Mouse (Mus musculus): ENCODE measurements around the gene Samd8.

Gene Samd8

GRCm38 (mm10) chr14:21750008-21750880 lies at the start of gene Samd8:
Gene Samd8, plus strand, starts transcription at chr14:21750531.
- CTCF ChIA-PET: interaction anchor here (1.2 kb wide), 1 partner anchor 71 kb away, joined by 3 read pairs; no protein-coding TSS in a partner anchor

GRCm38 (mm10) chr14:21702691-21703090 lies 47.6 kb upstream of the Samd8 start:
- CTCF ChIA-PET: no interaction called here

- CTCF ChIA-PET: no interaction called here
Observed at GRCm38 (mm10) chr14:21703255-21703654, 47.1 kb upstream of the Samd8 start.

GRCm38 (mm10) chr14:21705462-21705861 lies 44.9 kb upstream of the Samd8 start:
- CTCF ChIA-PET: no interaction called here

- CTCF ChIA-PET: no interaction called here
Observed at GRCm38 (mm10) chr14:21706759-21707571, 43.4 kb upstream of the Samd8 start.

- CTCF ChIA-PET: no interaction called here
Observed at GRCm38 (mm10) chr14:21709545-21709944, 40.8 kb upstream of the Samd8 start.

GRCm38 (mm10) chr14:21711231-21711630 lies 39.1 kb upstream of the Samd8 start:
- CTCF ChIA-PET: no interaction called here

GRCm38 (mm10) chr14:21714486-21714885 lies 35.8 kb upstream of the Samd8 start, which contains the start of gene Dupd1:
Gene Dupd1, minus strand, starts transcription at chr14:21714576.
- CTCF ChIA-PET: no interaction called here

GRCm38 (mm10) chr14:21719646-21720383 lies 30.5 kb upstream of the Samd8 start:
- CTCF ChIA-PET: no interaction called here

GRCm38 (mm10) chr14:21720430-21721205 lies 29.7 kb upstream of the Samd8 start:
- CTCF ChIA-PET: no interaction called here

- CTCF ChIA-PET: no interaction called here
Observed at GRCm38 (mm10) chr14:21722021-21722698, 28.2 kb upstream of the Samd8 start.

- CTCF ChIA-PET: no interaction called here
Observed at GRCm38 (mm10) chr14:21729031-21729732, 21.1 kb upstream of the Samd8 start.

- CTCF ChIA-PET: interaction anchor here (0.6 kb wide), 1 partner anchor 538 kb away, joined by 3 read pairs; no protein-coding TSS in a partner anchor
Observed at GRCm38 (mm10) chr14:21729936-21730335, 20.4 kb upstream of the Samd8 start.

- CTCF ChIA-PET: no interaction called here
Observed at GRCm38 (mm10) chr14:21733131-21733905, 17.0 kb upstream of the Samd8 start.

- CTCF ChIA-PET: interaction anchor here (1.3 kb wide), 1 partner anchor 12 kb away, joined by 3 read pairs; no protein-coding TSS in a partner anchor
Observed at GRCm38 (mm10) chr14:21740345-21740744, 10.0 kb upstream of the Samd8 start.

GRCm38 (mm10) chr14:21741314-21741713 lies 9.0 kb upstream of the Samd8 start:
- CTCF ChIA-PET: no interaction called here

- CTCF ChIA-PET: interaction anchor here (1.2 kb wide), 1 partner anchor 605 kb away, joined by 8 read pairs; no protein-coding TSS in a partner anchor
Observed at GRCm38 (mm10) chr14:21741786-21742185, 8.5 kb upstream of the Samd8 start.

- CTCF ChIA-PET: interaction anchor here (1.2 kb wide), 1 partner anchor 606 kb away, joined by 8 read pairs; no protein-coding TSS in a partner anchor
Observed at GRCm38 (mm10) chr14:21742441-21742840, 7.9 kb upstream of the Samd8 start.

- CTCF ChIA-PET: no interaction called here
Observed at GRCm38 (mm10) chr14:21744169-21744568, 6.2 kb upstream of the Samd8 start.
